Mouse (Mus musculus): ENCODE results near the gene Gramd1c. TPM values are rescaled to one million over a fixed set of nuclear protein-coding genes. Genes with fewer than 3 reads are reported as not detected.

Gramd1c gene
- total and polyA plus RNA-seq, 3 experiments = 1.5 to 3.9 (median 3.5) TPM

DNA sequence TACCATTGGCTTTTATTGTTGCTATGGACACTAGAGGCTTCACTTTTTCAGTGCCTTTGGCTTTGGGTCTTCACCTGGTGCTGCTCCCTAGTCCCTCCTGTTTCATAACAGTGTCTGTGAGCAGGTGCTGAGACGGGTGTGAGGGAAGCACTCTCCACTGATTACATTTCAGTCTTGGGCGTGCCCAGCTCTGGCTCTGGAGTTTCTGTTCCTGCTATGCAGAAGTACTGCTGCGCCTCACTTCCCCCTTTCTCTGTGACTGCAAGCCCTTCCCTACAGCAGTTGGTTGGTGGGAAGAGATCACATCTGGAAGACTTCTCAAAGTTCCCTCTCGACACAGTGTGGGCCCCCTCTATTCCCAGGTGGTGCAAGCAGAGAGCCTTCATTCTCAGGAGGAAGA, 111.6 kb downstream of the Gramd1c start (continued):
- TF ChIP-seq ETS1 (conservative IDR thresholded peaks at IDR 0.05; ENCODE audit: low read depth, low read length) (peak; percentile 35; the same call in 1 of the 2 replicates), EP300 (IDR thresholded peaks at IDR 0.05; ENCODE audit: low read length) (peak; percentile 93)

- Histone ChIP-seq H3K27ac (ENCODE audit: insufficient read depth, low read depth) (no peak overlapping the region), H3K9me3 (replicated peaks; ENCODE audit: low read length) (no peaks in the 10 kb centered on the region), H3K79me2 (replicated peaks; ENCODE audit: control insufficient read depth, extremely low read depth, insufficient read depth, poor library complexity, severe bottlenecking) (no peaks in the 10 kb centered on the region), H3K4me3 (replicated peaks in 1 of 3; ENCODE audit: low read depth in 2 of 3, low read length in 2 of 3, poor library complexity in 1 of 3) (no peak overlapping the region), H3K36me3 (replicated peaks in 1 of 2; ENCODE audit: control insufficient read depth in 1 of 2, insufficient read depth in 1 of 2, low read length in 1 of 2) (peaks cover 0 to 36% of the 10 kb centered on the region in 2 experiments), H3K4me2 (ENCODE audit: insufficient read depth, low read depth, poor library complexity, severe bottlenecking) (no peak overlapping the region), H3K4me1 (ENCODE audit: control insufficient read depth in 1 of 2, insufficient read depth in 2 of 2) (peaks cover 0 to 21% of the 10 kb centered on the region in 2 experiments; a peak in 2 of 4 replicates), H3K27me3 (replicated peaks) (no peaks in the 10 kb centered on the region), H3K9ac (ENCODE audit: insufficient read depth, low read depth) (no peak overlapping the region)
- TF ChIP-seq MEF2A (IDR thresholded peaks at IDR 0.05; ENCODE audit: borderline replicate concordance, low read depth, low read length) (no peak), CHD1 (IDR thresholded peaks at IDR 0.05; ENCODE audit: low read depth, low read length) (no peak), MYC (IDR thresholded peaks at IDR 0.05; ENCODE audit: low read depth, low read length) (no peak), RCOR1 (conservative IDR thresholded peaks at IDR 0.05; ENCODE audit: low read depth, low read length) (no peak), MAZ (IDR thresholded peaks at IDR 0.05; ENCODE audit: low read depth, low read length) (no peak), HCFC1 (IDR thresholded peaks at IDR 0.05; ENCODE audit: low read depth, low read length) (no peak), CHD2 (IDR thresholded peaks at IDR 0.05; ENCODE audit: low read length) (no peak), PAX5 (IDR thresholded peaks at IDR 0.05; ENCODE audit: low read length) (no peak), MAFK (IDR thresholded peaks at IDR 0.05; ENCODE audit: insufficient replicate concordance, low read length) (no peak), BHLHE40 (IDR thresholded peaks at IDR 0.05; ENCODE audit: low read depth, low read length) (no peak), IRF4 (IDR thresholded peaks at IDR 0.05; ENCODE audit: low read depth, low read length) (no peak), JUND (conservative IDR thresholded peaks at IDR 0.05; ENCODE audit: low read depth, low read length) (no peak)
- in situ Hi-C loops (cut with MboI; ENCODE audit: low pct_ligation_motif_present, low pct_unique_long_range_greater_than_20kb, low sequenced_read_pairs) = no loop called here
- no peak for DNase-seq (ENCODE audit: extremely low read depth)
- dilution Hi-C loops (cut with MboI; ENCODE audit: extremely low pct_ligation_motif_present, extremely low pct_unique_long_range_greater_than_20kb, low sequenced_read_pairs) = no loop called here
These were observed 117.3 kb downstream of the Gramd1c start for GRCm38 (mm10) chr16:43945869-43946268.

GRCm38 (mm10) chr16:43945351-43945750, 117.8 kb downstream of the Gramd1c start:
- dilution Hi-C loops (cut with MboI; ENCODE audit: extremely low pct_ligation_motif_present, extremely low pct_unique_long_range_greater_than_20kb, low sequenced_read_pairs) = no loop called here

More at GRCm38 (mm10) chr16:43945351-43945750, 117.8 kb downstream of the Gramd1c start:
- H3K79me2 ChIP-seq (replicated peaks; ENCODE audit: control insufficient read depth, extremely low read depth, insufficient read depth, poor library complexity, severe bottlenecking) = no peaks in the 10 kb centered on the region
- no peak for DNase-seq (ENCODE audit: extremely low read depth)
- H3K36me3 ChIP-seq (replicated peaks in 1 of 2; ENCODE audit: control insufficient read depth in 1 of 2, insufficient read depth in 1 of 2, low read length in 1 of 2) = peaks cover 0 to 33% of the 10 kb centered on the region in 2 experiments
- in situ Hi-C loops (cut with MboI; ENCODE audit: low pct_ligation_motif_present, low pct_unique_long_range_greater_than_20kb, low sequenced_read_pairs) = no loop called here
- H3K4me2 ChIP-seq (ENCODE audit: insufficient read depth, low read depth, poor library complexity, severe bottlenecking) = no peak overlapping the region
- H3K27ac ChIP-seq (ENCODE audit: insufficient read depth, low read depth) = no peak overlapping the region
- H3K9ac ChIP-seq (ENCODE audit: insufficient read depth, low read depth) = no peak overlapping the region
- H3K9me3 ChIP-seq (replicated peaks; ENCODE audit: low read length) = no peaks in the 10 kb centered on the region
- TF ChIP-seq RAD21 (IDR thresholded peaks at IDR 0.05; ENCODE audit: low read depth, low read length) = no peak
- no peak for TF ChIP-seq KAT2A (IDR thresholded peaks at IDR 0.05; ENCODE audit: insufficient replicate concordance, low read length)
- TF ChIP-seq NRF1 (IDR thresholded peaks at IDR 0.05; ENCODE audit: low read depth, low read length) = no peak
- TF ChIP-seq CHD2 (IDR thresholded peaks at IDR 0.05; ENCODE audit: low read length) = no peak
- no peak for TF ChIP-seq PAX5 (IDR thresholded peaks at IDR 0.05; ENCODE audit: low read length)
- TF ChIP-seq UBTF (IDR thresholded peaks at IDR 0.05; ENCODE audit: low read depth, low read length) = no peak
- peaks cover 0 to 16% of the 10 kb centered on the region in 2 experiments; a peak in 2 of 4 replicates for H3K4me1 ChIP-seq (ENCODE audit: control insufficient read depth in 1 of 2, insufficient read depth in 2 of 2)
- no peak overlapping the region for H3K4me3 ChIP-seq (replicated peaks in 1 of 3; ENCODE audit: low read depth in 2 of 3, low read length in 2 of 3, poor library complexity in 1 of 3)
- H3K27me3 ChIP-seq (replicated peaks) = no peaks in the 10 kb centered on the region

All from CH12.LX (cell line).